In the genomic region with DNA sequence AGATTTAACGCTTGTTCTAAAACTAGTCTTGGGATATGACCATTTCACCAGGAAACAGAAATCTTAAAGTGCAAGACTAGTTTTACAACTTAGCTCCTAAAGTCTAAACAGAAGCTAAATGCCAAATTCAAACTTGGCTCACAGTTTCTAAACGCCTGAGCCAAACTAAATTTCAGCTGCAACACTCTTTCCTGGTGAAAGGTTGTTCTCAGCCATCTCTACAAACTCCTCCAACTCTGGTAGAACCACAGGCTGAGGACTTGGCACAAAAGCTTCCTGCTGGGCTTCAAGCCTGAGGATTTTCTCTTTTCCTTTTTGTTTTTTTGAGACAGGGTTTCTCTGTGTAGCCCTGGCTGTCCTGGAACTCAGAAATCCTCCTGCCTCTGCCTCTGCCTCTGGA, we compare ENCODE assay signal across 14 mouse cellular contexts. TPM values are rescaled to one million over a fixed set of nuclear protein-coding genes. Genes with fewer than 3 reads are reported as not detected.
"Had no signal": no experiment of that assay in that cellular context is flagged by ENCODE, and none has a peak within 500 bp of the region (broad histone marks: within the 10 kb centered on the region; RNA-seq: fewer than 3 reads in every experiment).

No protein-coding gene starts in this region.

- H3K27me3 ChIP-seq: liver, embryonic 13.5 days; megakaryocyte, embryonic 14.5 days; midbrain, embryonic 13.5 days had no signal

- ATAC-seq: liver, postnatal 0 days; midbrain, embryonic 13.5 days had no signal

- H3K9me3 ChIP-seq: limb, embryonic 10.5 days; liver, embryonic 13.5 days; megakaryocyte, embryonic 14.5 days; midbrain, embryonic 13.5 days had no signal

- H3K4me3 ChIP-seq: layer of hippocampus, adult 2 months; left cerebral cortex, adult 2 months; limb, embryonic 10.5 days; liver, embryonic 13.5 days; megakaryocyte, embryonic 14.5 days; midbrain, embryonic 13.5 days had no signal

- H3K27ac ChIP-seq: layer of hippocampus, adult 2 months; left cerebral cortex, adult 2 months; limb, embryonic 10.5 days; liver, embryonic 13.5 days; macrophage; midbrain, embryonic 13.5 days had no signal

- H3K9ac ChIP-seq: liver, embryonic 13.5 days; liver, postnatal 0 days; midbrain, embryonic 13.5 days had no signal

- H3K4me1 ChIP-seq: limb, embryonic 10.5 days; liver, embryonic 13.5 days; midbrain, embryonic 13.5 days had no signal

- DNase-seq: kidney, adult 18-20 months; kidney, postnatal 10 days; kidney, postnatal 4 days; liver, embryonic 13.5 days; liver, postnatal 0 days; right cerebral cortex, adult 18-20 months; right cerebral cortex, postnatal 25 days; thymus, postnatal 36 days had no signal

- H3K4me2 ChIP-seq: liver, embryonic 13.5 days; midbrain, embryonic 13.5 days had no signal

RNA-seq across cellular contexts. Expression of a gene that starts 14.5 kb away (rescaled TPM):
- polyA plus RNA-seq: macrophage had no signal
